ENCODE assay signal across 9 mouse cellular contexts in genomic region chr6:53217234-53218015, GRCm38 (mm10).
DNase-seq lines count a peak whose midpoint lies in the region; ATAC-seq and TF ChIP-seq lines count a peak whose summit lies in the region.
"Had no signal": no experiment of that assay in that cellular context is flagged by ENCODE, and none has a peak within 500 bp of the region (broad histone marks: within the 10 kb centered on the region; RNA-seq: fewer than 3 reads in every experiment).

No protein-coding gene starts in this region.

- no peaks in the 10 kb centered on the region for H3K36me3 ChIP-seq in liver, adult 2 months (ENCODE audit: control insufficient read depth, insufficient read depth, low read length)
- no peaks in the 10 kb centered on the region for H3K36me3 ChIP-seq in liver, embryonic 11.5 days (ENCODE audit: control insufficient read depth, insufficient read depth, low read length)
- H3K36me3 ChIP-seq: neural tube, embryonic 13.5 days had no signal

- H3K4me3 ChIP-seq in liver, adult 2 months (ENCODE audit: insufficient read depth, low read depth, low read length) = no peak overlapping the region
- H3K4me3 ChIP-seq in liver, embryonic 11.5 days (ENCODE audit: low read depth, low read length) = no peak overlapping the region
- H3K4me3 ChIP-seq: neural tube, embryonic 13.5 days had no signal

- no peaks in the 10 kb centered on the region for H3K79me2 ChIP-seq in liver, adult 2 months (ENCODE audit: control insufficient read depth, insufficient read depth, low read length)

- no peaks in the 10 kb centered on the region for H3K9me3 ChIP-seq in liver, embryonic 11.5 days (ENCODE audit: control insufficient read depth, low read length)
- H3K9me3 ChIP-seq: neural tube, embryonic 13.5 days had no signal

- H3K9ac ChIP-seq in liver, adult 2 months (ENCODE audit: low read depth, low read length) = no peak overlapping the region
- no peak overlapping the region for H3K9ac ChIP-seq in liver, embryonic 11.5 days (ENCODE audit: low read depth, low read length)
- H3K9ac ChIP-seq: neural tube, embryonic 13.5 days had no signal

- no peak for ATAC-seq in liver, embryonic 11.5 days (replicated peaks; ENCODE audit: low FRiP score)
- peak; percentile 36; the same call in 1 of the 2 replicates for ATAC-seq in cerebellum, adult (ENCODE audit: insufficient number of reproducible peaks, low FRiP score, low TSS enrichment)

- no peak overlapping the region for H3K27ac ChIP-seq in liver, adult 2 months (replicated peaks; ENCODE audit: insufficient read depth, low read depth, low read length)
- no peak overlapping the region for H3K27ac ChIP-seq in liver, embryonic 11.5 days (ENCODE audit: low read depth, low read length)
- H3K27ac ChIP-seq: neural tube, embryonic 13.5 days had no signal

- peak; percentile 74 for TF ChIP-seq CTCF in liver, adult 2 months (IDR thresholded peaks at IDR 0.05; ENCODE audit: low read depth, low read length)

- no peaks in the 10 kb centered on the region for H3K4me1 ChIP-seq in liver, adult 2 months (ENCODE audit: control insufficient read depth, insufficient read depth, low read length)
- H3K4me1 ChIP-seq in liver, embryonic 11.5 days (replicated peaks; ENCODE audit: control insufficient read depth, insufficient read depth, low read length) = no peaks in the 10 kb centered on the region

- no peak overlapping the region for H3K4me2 ChIP-seq in liver, embryonic 11.5 days
- H3K4me2 ChIP-seq: neural tube, embryonic 13.5 days had no signal

- H3K27me3 ChIP-seq in liver, adult 2 months (ENCODE audit: control insufficient read depth, insufficient read depth, low read length) = no peaks in the 10 kb centered on the region
- H3K27me3 ChIP-seq in liver, embryonic 11.5 days (replicated peaks; ENCODE audit: control insufficient read depth, insufficient read depth, low read length) = no peaks in the 10 kb centered on the region
- H3K27me3 ChIP-seq: neural tube, embryonic 13.5 days had no signal

- TF ChIP-seq POLR2A in liver, adult 2 months (IDR thresholded peaks at IDR 0.05; ENCODE audit: extremely low read depth, insufficient read depth, low read length) = no peak

- 63% methylated on average over 10 of the region's 10 CpGs for WGBS in liver, adult 2 months
- 65% methylated on average over 10 of the region's 10 CpGs for WGBS in liver, embryonic 11.5 days

- DNase-seq in liver, adult 2 months (ENCODE audit: extremely low read depth, low read depth, low spot score) = peak; percentile 16
- DNase-seq in liver, embryonic 11.5 days (ENCODE audit: low spot score) = no peak
- peak; percentile 13 for DNase-seq in NIH3T3 (ENCODE audit: low read depth)
- peak; percentile 43 to 53 for DNase-seq in frontal cortex, postnatal 36 days (ENCODE audit: low spot score in 2 of 2)
- peak; percentile 52 to 67 for DNase-seq in left cerebral cortex, adult 18-20 months (ENCODE audit: low spot score in 2 of 2)
- DNase-seq in retina, embryonic 14.5 days (ENCODE audit: low spot score) = peak; percentile 72
- no peak for DNase-seq in spleen, postnatal 4 days (ENCODE audit: low spot score in 2 of 2)

Comparison
In these comparisons a context has a peak if more than half of its experiments do, and no peak if none do; other contexts are left out.
1. DNase-seq: peak in liver, adult 2 months (single experiment), NIH3T3 (single experiment), frontal cortex, postnatal 36 days (2 of 2), left cerebral cortex, adult 18-20 months (2 of 2) and retina, embryonic 14.5 days (single experiment); none in liver, embryonic 11.5 days (single experiment) and spleen, postnatal 4 days (0 of 2).